Mouse (Mus musculus) heart, adult 2 months (tissue): Measurements from ENCODE around the gene Cog7.

Source experiments
- CTCF ChIP-seq: fragments of 200-600 bp; IDR thresholded peaks from 2 replicates; pipeline ENCODE4 v1.8.1; 2022; ENCODE audit warnings: antibody characterized with exemption, mild to moderate bottlenecking, moderate library complexity
- EP300 ChIP-seq: fragments of 200-500 bp; IDR thresholded peaks from 2 replicates; pipeline ENCODE4 v1.6.1; 2011; ENCODE audit warnings: low read depth, low read length, control low read depth; ENCODE audit not compliant: insufficient read depth
- POLR2A ChIP-seq: fragments of 200-500 bp; IDR thresholded peaks from 2 replicates; pipeline ENCODE4 v1.6.1; 2011; ENCODE audit warnings: mild to moderate bottlenecking, low read depth, low read length, control low read depth; ENCODE audit not compliant: insufficient read depth

DNA sequence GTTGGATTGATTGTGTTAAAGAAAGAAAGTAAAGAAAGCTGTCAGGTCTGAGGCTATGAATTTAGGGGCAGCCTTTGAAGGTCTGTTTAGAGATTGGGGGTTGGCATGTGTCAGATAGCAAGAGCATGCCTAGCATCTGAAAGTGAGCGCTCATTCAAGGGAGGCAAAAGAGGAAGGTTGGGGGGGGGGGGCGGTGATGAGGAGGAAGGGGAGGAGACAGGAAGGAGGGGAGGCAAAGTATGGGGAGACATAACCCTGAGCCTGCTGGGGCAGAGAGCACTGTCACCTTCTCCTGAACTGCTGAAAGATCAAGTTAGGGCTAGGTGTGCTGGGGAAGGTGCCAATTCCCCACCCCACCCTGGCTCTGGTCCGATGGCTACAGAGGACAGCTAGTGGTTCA, 109.9 kb downstream of the Cog7 start:
- no peak for TF ChIP-seq CTCF
- TF ChIP-seq POLR2A, result no peak
- no peak for TF ChIP-seq EP300
